Mouse (Mus musculus): Measurements from ENCODE around the gene Nefh. TPM values are rescaled to one million over a fixed set of nuclear protein-coding genes. Genes with fewer than 3 reads are reported as not detected.

Gene Nefh
- polyA plus RNA-seq, 1 experiment from 2014 or later: 0.05 TPM

DNA sequence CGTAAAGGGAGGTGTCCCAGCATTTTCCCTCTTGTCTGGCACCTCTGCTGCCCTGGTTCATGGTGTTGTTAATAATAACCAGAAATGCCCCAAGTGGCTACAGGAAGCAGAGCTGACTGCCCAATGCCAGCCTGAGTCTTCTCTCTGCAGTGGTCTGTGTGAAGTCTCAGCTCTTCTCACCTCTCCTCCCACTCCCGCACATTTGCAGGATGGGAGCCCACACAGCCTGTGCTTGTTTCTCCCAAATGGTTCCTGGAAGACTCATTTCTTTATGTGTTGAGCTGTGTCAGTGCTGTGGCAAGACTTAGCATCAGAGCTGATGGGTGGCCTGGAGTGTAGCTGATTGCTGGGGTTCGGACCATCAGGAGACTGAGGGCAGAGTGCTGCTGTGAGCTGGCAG lies 20.6 kb downstream of the Nefh start:
- CTCF ChIA-PET: interaction anchor here (1.5 kb wide), 1 partner anchor 46 kb away, joined by 5 read pairs; no protein-coding TSS in a partner anchor
- in situ Hi-C loops (cut with MboI; ENCODE audit: low pct_unique_long_range_greater_than_20kb): no loop called here

GRCm38 (mm10) chr11:4921751-4922150 lies 26.1 kb downstream of the Nefh start:
- H3K27me3 ChIP-seq: no peaks in the 10 kb centered on the region
- in situ Hi-C loops (cut with MboI; ENCODE audit: low pct_unique_long_range_greater_than_20kb): no loop called here
- no peak for DNase-seq (ENCODE audit: low read depth, low spot score)
- CTCF ChIA-PET: no interaction called here
- no peak for TF ChIP-seq CTCF (IDR thresholded peaks at IDR 0.05)
- POLR2A ChIA-PET: no interaction called here
- ATAC-seq: no peak

More for the DNA sequence above, 20.6 kb downstream of the Nefh start:
- POLR2A ChIA-PET: no interaction called here
- DNase-seq (ENCODE audit: low read depth, low spot score) (no peak), ATAC-seq (no peak)
- H3K27me3 ChIP-seq: no peaks in the 10 kb centered on the region
- TF ChIP-seq CTCF (IDR thresholded peaks at IDR 0.05): no peak

DNA sequence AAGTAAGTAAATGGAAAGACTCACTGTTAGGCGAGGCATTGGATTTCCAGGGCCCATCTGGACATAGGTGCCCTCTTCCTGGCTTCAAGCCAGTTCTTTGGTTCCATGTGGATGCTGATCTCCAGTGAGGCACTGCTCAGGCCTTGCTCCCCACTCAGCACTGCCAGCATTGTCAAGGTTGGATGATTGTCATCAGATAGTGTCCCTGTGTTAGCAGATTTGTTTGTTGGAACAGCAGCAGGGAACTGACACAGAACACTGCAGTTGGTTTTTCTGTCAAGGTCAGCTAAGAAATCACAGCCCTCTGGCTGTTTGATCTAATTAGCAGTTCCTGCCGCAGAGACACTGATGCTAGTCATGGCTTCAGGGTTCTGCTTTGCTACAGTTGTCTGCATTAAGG lies 26.6 kb downstream of the Nefh start:
- no peaks in the 10 kb centered on the region for H3K27me3 ChIP-seq
- TF ChIP-seq CTCF (IDR thresholded peaks at IDR 0.05): no peak
- ATAC-seq (no peak), DNase-seq (ENCODE audit: low read depth, low spot score) (no peak)
- ChIA-PET CTCF (no interaction called here), POLR2A (no interaction called here)
- in situ Hi-C loops (cut with MboI; ENCODE audit: low pct_unique_long_range_greater_than_20kb): no loop called here

DNA sequence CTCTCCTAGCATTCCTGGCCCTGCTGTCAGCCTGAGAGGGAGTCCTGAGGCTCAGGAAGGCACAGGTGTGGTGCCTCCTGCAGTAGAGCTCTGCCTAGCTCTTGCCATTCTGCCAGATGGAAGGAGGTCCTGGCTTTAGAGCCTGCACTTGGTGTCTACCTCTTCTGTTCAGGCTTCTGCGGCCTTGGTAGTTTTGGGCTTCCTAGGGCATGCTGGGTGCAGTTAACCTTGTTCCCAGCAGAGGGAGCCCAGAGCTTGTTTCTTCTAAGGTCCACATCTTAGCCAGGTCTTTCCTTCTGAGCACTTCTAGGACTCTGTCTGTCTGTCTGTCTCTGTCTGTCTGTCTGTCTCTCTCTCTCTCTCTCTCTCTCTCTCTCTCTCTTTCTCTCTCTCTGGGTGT lies 31.8 kb downstream of the Nefh start:
- H3K27me3 ChIP-seq: no peaks in the 10 kb centered on the region
- peak; percentile 76 for TF ChIP-seq CTCF (IDR thresholded peaks at IDR 0.05)
- DNase-seq (ENCODE audit: low read depth, low spot score) (no peak), ATAC-seq (no peak)
- CTCF ChIA-PET: interaction anchor here (0.7 to 4.9 kb wide), 10 partner anchors 9 to 76 kb away, joined by 3 to 20 read pairs (median 3); no protein-coding TSS in a partner anchor
- POLR2A ChIA-PET: no interaction called here
- in situ Hi-C loops (cut with MboI; ENCODE audit: low pct_unique_long_range_greater_than_20kb): loop anchor here (5.0 kb wide), 1 partner anchor 61 kb away; no protein-coding TSS in a partner anchor

DNA sequence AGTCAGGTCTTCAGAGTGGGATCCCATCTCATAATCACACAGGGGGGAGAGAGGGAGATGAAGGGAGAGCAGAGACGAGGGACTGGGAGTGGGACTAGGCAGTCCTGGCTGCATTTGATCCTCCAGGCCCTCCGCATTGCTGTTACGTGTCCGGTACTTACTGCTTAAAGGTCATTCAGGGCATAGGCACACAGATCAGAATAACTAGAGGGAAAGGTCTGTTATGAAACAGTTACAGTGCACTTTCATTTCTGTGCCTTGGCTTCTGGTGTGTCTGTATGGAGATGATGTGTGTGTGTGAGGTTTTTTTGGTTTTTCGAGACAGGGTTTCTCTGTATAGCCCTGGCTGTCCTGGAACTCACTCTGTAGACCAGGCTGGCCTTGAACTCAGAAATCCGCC lies 41.6 kb downstream of the Nefh start:
- CTCF ChIA-PET: no interaction called here
- H3K27me3 ChIP-seq: no peaks in the 10 kb centered on the region
- POLR2A ChIA-PET: no interaction called here
- no peak for ATAC-seq
- TF ChIP-seq CTCF (IDR thresholded peaks at IDR 0.05): no peak
- no peak for DNase-seq (ENCODE audit: low read depth, low spot score)
- in situ Hi-C loops (cut with MboI; ENCODE audit: low pct_unique_long_range_greater_than_20kb): no loop called here

- ATAC-seq (no peak), DNase-seq (ENCODE audit: low read depth, low spot score) (no peak)
- in situ Hi-C loops (cut with MboI; ENCODE audit: low pct_unique_long_range_greater_than_20kb): no loop called here
- H3K27me3 ChIP-seq: no peaks in the 10 kb centered on the region
- ChIA-PET POLR2A (no interaction called here), CTCF (interaction anchor here (1.0 to 3.7 kb wide), 6 partner anchors 9 to 72 kb away, joined by 3 to 16 read pairs (median 5); no protein-coding TSS in a partner anchor)
- TF ChIP-seq CTCF (IDR thresholded peaks at IDR 0.05): no peak
Observed at GRCm38 (mm10) chr11:4901956-4902355, 45.9 kb downstream of the Nefh start.

- no peak for ATAC-seq
- ChIA-PET POLR2A (no interaction called here), CTCF (interaction anchor here (1.2 to 3.7 kb wide), 4 partner anchors 14 to 83 kb away, joined by 3 to 16 read pairs (median 6); no protein-coding TSS in a partner anchor)
- DNase-seq (ENCODE audit: low read depth, low spot score): no peak
- H3K27me3 ChIP-seq: no peaks in the 10 kb centered on the region
- TF ChIP-seq CTCF (IDR thresholded peaks at IDR 0.05): peak; percentile 89
- in situ Hi-C loops (cut with MboI; ENCODE audit: low pct_unique_long_range_greater_than_20kb): no loop called here
Observed at GRCm38 (mm10) chr11:4900437-4900836, 47.4 kb downstream of the Nefh start.

DNA sequence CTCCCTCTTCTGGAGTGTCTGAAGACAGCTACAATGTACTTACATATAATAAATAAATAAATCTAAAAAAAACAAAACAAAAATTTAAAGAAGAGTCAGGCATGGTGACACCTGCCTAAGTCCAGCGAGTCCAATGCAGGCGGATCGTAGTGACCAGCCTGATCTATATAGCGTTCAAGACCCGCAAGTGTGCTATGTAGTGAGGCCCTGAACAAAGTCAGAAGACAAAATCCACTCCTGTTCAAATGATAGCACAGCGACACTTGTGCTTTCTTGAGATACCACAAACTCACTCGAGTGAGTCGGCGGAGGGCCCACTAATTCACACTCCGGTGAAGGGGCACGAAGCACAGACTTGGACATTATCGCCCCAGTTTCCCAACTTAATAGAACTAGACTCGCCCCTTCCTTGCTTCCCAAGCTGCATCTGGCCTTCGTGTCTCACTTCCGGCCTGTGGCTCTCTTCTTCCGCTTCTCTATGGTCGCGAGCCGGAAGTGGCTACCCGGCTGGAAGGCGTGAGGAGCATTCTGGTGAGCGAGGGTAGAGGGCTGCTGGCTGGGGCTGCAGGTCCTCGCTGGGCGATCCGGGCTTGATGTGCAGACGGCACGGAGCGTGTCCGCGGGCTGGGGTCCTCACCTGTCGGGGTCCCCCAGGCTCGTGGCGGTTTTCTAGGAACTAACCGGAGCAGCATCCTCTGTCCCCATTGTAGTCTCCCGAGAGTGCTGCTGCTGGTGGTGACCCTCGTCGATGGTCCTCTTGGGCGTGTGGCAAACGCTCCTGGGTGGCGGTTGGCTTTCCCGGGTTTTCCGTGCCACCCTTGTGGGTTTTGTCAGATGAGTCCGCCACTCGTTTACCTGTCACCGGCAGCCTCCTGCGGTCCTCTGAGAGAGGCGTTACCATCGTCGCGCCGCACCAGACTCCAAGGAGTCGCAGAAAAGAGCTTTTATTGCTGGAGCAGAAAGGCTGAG lies 52.7 kb downstream of the Nefh start, which contains the start of gene Thoc5:
Thoc5 (plus strand) TSS at position 473 of the 969 bp plus-strand sequence.
- peak; percentile 48 for DNase-seq (ENCODE audit: low read depth, low spot score)

More for the DNA sequence above, 52.7 kb downstream of the Nefh start, which contains the start of gene Thoc5:
- TF ChIP-seq CTCF (IDR thresholded peaks at IDR 0.05): no peak
- H3K27me3 ChIP-seq: no peaks in the 10 kb centered on the region
- ChIA-PET CTCF (interaction anchor here (0.7 to 1.1 kb wide), 2 partner anchors 13 to 18 kb away, joined by 3 read pairs; no protein-coding TSS in a partner anchor), POLR2A (interaction anchor here (0.6 kb wide), 1 partner anchor 15 kb away, joined by 3 read pairs; no protein-coding TSS in a partner anchor)
- in situ Hi-C loops (cut with MboI; ENCODE audit: low pct_unique_long_range_greater_than_20kb): no loop called here
- peak; percentile 86 for ATAC-seq

Other genes starting within 250 kb of the Nefh start
- 842 TPM for gene Uqcr10, start 243.7 kb downstream of the Nefh start, polyA plus RNA-seq (2021)
- gene Zmat5, start 243.4 kb downstream of the Nefh start, polyA plus RNA-seq (2021): 38.7 TPM
- gene Cabp7, start 201.3 kb downstream of the Nefh start, polyA plus RNA-seq (2021): 0.03 TPM
- gene Nf2, start 98.5 kb downstream of the Nefh start, polyA plus RNA-seq (2021): 93.1 TPM
- gene Nipsnap1, start 74.1 kb downstream of the Nefh start, polyA plus RNA-seq (2021): 94.7 TPM
- gene Thoc5, start 52.7 kb downstream of the Nefh start, polyA plus RNA-seq (2021): 44.2 TPM
- gene Ap1b1, start 38.8 kb upstream of the Nefh start, polyA plus RNA-seq (2021): 69.7 TPM
- 2.4 TPM for gene Rasl10a, start 110.1 kb upstream of the Nefh start, polyA plus RNA-seq (2021)
- gene Gas2l1, start 117.3 kb upstream of the Nefh start, polyA plus RNA-seq (2021): 56.3 TPM
- gene Rhbdd3, start 150.9 kb upstream of the Nefh start, polyA plus RNA-seq (2021): 35.4 TPM
- gene Ewsr1, start 151.2 kb upstream of the Nefh start, polyA plus RNA-seq (2021): 420 TPM
- gene Emid1, start 204.2 kb upstream of the Nefh start, polyA plus RNA-seq (2021): not detected